Mouse (Mus musculus) neural tube, embryonic 12.5 days (tissue): ENCODE data around the gene Ddx21. TPM values are rescaled to one million over a fixed set of nuclear protein-coding genes. Genes with fewer than 3 reads are reported as not detected.
A peak's percentile ranks its signal among the peaks of the same experiment; 100 is the strongest.
"Not testable (repeated sequence)": the region's sequence is repeated elsewhere in the genome, so short reads cannot be mapped to it uniquely, and the experiment has no call there.

Source experiments
- ATAC-seq: fragments of 200-750 bp; cut with Nextera tagmentation; 2 replicates; pipeline ENCODE4 v1.8.0; 2017; ENCODE audit warnings: low read depth, mild to moderate bottlenecking, moderate TSS enrichment, moderate library complexity; ENCODE audit not compliant: low FRiP score
- H3K27ac ChIP-seq: fragments of 300-500 bp; sonication (generic); 2 replicates; pipeline ENCODE4 v1.5.1; 2016
- H3K27me3 ChIP-seq: fragments of 300-500 bp; sonication (generic); replicated peaks from 2 replicates; pipeline ENCODE4 v1.6.1; 2016; ENCODE audit warnings: mild to moderate bottlenecking
- H3K36me3 ChIP-seq: fragments of 300-500 bp; sonication (generic); 2 replicates; pipeline ENCODE4 v1.6.1; 2016; ENCODE audit warnings: mild to moderate bottlenecking
- H3K4me1 ChIP-seq: fragments of 300-500 bp; sonication (generic); 2 replicates; pipeline ENCODE4 v1.6.1; 2016
- H3K4me2 ChIP-seq: fragments of 300-500 bp; sonication (generic); replicated peaks from 2 replicates; pipeline ENCODE4 v1.6.1; 2016; ENCODE audit warnings: mild to moderate bottlenecking
- H3K4me3 ChIP-seq: fragments of 300-500 bp; sonication (generic); 2 replicates; pipeline ENCODE4 v1.5.1; 2016
- H3K9ac ChIP-seq: fragments of 300-500 bp; sonication (generic); 2 replicates; pipeline ENCODE4 v1.6.1; 2016; ENCODE audit warnings: mild to moderate bottlenecking
- H3K9me3 ChIP-seq: fragments of 300-500 bp; sonication (generic); 2 replicates; pipeline ENCODE4 v1.6.1; 2016; ENCODE audit warnings: mild to moderate bottlenecking
- WGBS: fragments of 180-500 bp; shearing (Covaris S2); methylation state at CpG from one replicate; pipeline ENCODE4 v1.1.7; 2016; 5-methylcytosine and 5-hydroxymethylcytosine counted together
- polyA plus RNA-seq: library from polyadenylated mRNA; unstranded; fragments of >200 nt; fragmentation: Nextera tagmentation; extraction: Ambion mirVana; gene quantifications from 2 replicates; pipeline ENCODE4 v1.2.1, GENCODE M21; 2016

Ddx21 gene
- polyA plus RNA-seq, 1 experiment from 2014 or later: 23.8 TPM

GRCm38 (mm10) chr10:62588616-62589015 is 13.5 kb downstream of the Ddx21 start:
- H3K36me3 ChIP-seq: peaks cover 92% of the 10 kb centered on the region
- 87% methylated on average over 4 of the region's 4 CpGs for WGBS
- H3K9ac ChIP-seq: no peak overlapping the region
- H3K27me3 ChIP-seq: no peaks in the 10 kb centered on the region
- H3K4me3 ChIP-seq: no peak overlapping the region
- H3K4me2 ChIP-seq: no peak overlapping the region
- H3K27ac ChIP-seq: no peak overlapping the region
- ATAC-seq: no peak
- H3K9me3 ChIP-seq: no peaks in the 10 kb centered on the region
- no peaks in the 10 kb centered on the region for H3K4me1 ChIP-seq

- Histone ChIP-seq H3K36me3 (peaks cover 79% of the 10 kb centered on the region), H3K4me1 (peaks cover 3% of the 10 kb centered on the region; the same call in 1 of the 2 replicates), H3K27ac (no peak overlapping the region), H3K27me3 (no peaks in the 10 kb centered on the region), H3K4me2 (no peak overlapping the region), H3K9me3 (no peaks in the 10 kb centered on the region), H3K4me3 (no peak overlapping the region), H3K9ac (no peak overlapping the region)
- WGBS: 96% methylated on average over 1 of the region's 1 CpGs
- no peak for ATAC-seq
Measured at GRCm38 (mm10) chr10:62583245-62583644, 18.8 kb downstream of the Ddx21 start.

GRCm38 (mm10) chr10:62582701-62583100 is 19.4 kb downstream of the Ddx21 start:
- Histone ChIP-seq H3K27ac (no peak overlapping the region), H3K4me1 (peaks cover 4% of the 10 kb centered on the region), H3K9ac (no peak overlapping the region), H3K9me3 (no peaks in the 10 kb centered on the region), H3K36me3 (peaks cover 73% of the 10 kb centered on the region), H3K4me2 (no peak overlapping the region), H3K4me3 (no peak overlapping the region), H3K27me3 (no peaks in the 10 kb centered on the region)
- ATAC-seq: no peak
- WGBS: 86% methylated on average over 7 of the region's 7 CpGs

GRCm38 (mm10) chr10:62582263-62582662 is 19.8 kb downstream of the Ddx21 start:
- no peaks in the 10 kb centered on the region for H3K9me3 ChIP-seq
- no peak for ATAC-seq
- H3K4me3 ChIP-seq: no peak overlapping the region
- peaks cover 70% of the 10 kb centered on the region for H3K36me3 ChIP-seq
- H3K4me1 ChIP-seq: peaks cover 8% of the 10 kb centered on the region
- no peaks in the 10 kb centered on the region for H3K27me3 ChIP-seq
- no peak overlapping the region for H3K9ac ChIP-seq
- no peak overlapping the region for H3K4me2 ChIP-seq
- H3K27ac ChIP-seq: no peak overlapping the region
- WGBS: 92% methylated on average over 17 of the region's 17 CpGs

GRCm38 (mm10) chr10:62579129-62579528 is 23.0 kb downstream of the Ddx21 start:
- H3K4me2 ChIP-seq, H3K27ac ChIP-seq: not testable (repeated sequence)
- 88% methylated on average over 12 of the region's 13 CpGs for WGBS

GRCm38 (mm10) chr10:62578338-62579100 is 23.6 kb downstream of the Ddx21 start, which contains the start of gene Kif1bp:
Gene Kif1bp, minus strand, starts transcription at chr10:62578457.
- peaks cover 54% of the 10 kb centered on the region for H3K36me3 ChIP-seq
- H3K4me3 ChIP-seq: peak within 1 kb of the TSS; percentile 97
- H3K4me1 ChIP-seq: peaks cover 16% of the 10 kb centered on the region
- H3K9me3 ChIP-seq: no peaks in the 10 kb centered on the region
- peak within 1 kb of the TSS; percentile 93 for H3K4me2 ChIP-seq
- ATAC-seq: peak; percentile 100
- peak within 1 kb of the TSS; percentile 57; the same call in 1 of the 2 replicates for H3K27ac ChIP-seq
- WGBS: 6% methylated on average over 33 of the region's 33 CpGs
- H3K27me3 ChIP-seq: no peaks in the 10 kb centered on the region
- H3K9ac ChIP-seq: peak within 1 kb of the TSS; percentile 88

More at GRCm38 (mm10) chr10:62579129-62579528, 23.0 kb downstream of the Ddx21 start:
- H3K9ac ChIP-seq, ATAC-seq, H3K4me3 ChIP-seq, H3K9me3 ChIP-seq, H3K27me3 ChIP-seq: not testable (repeated sequence)
- peaks cover 54% of the 10 kb centered on the region for H3K36me3 ChIP-seq
- peaks cover 16% of the 10 kb centered on the region for H3K4me1 ChIP-seq

GRCm38 (mm10) chr10:62577673-62578337 is 24.3 kb downstream of the Ddx21 start:
- 2% methylated on average over 54 of the region's 54 CpGs for WGBS
- ATAC-seq: peak; percentile 79
- H3K9ac ChIP-seq: peak overlapping the region; percentile 88

GRCm38 (mm10) chr10:62575001-62575400 is 27.1 kb downstream of the Ddx21 start:
- 91% methylated on average over 13 of the region's 13 CpGs for WGBS
- Histone ChIP-seq H3K4me1 (peaks cover 16% of the 10 kb centered on the region), H3K36me3 (peaks cover 40% of the 10 kb centered on the region), H3K4me3 (no peak overlapping the region), H3K9me3 (no peaks in the 10 kb centered on the region), H3K9ac (no peak overlapping the region), H3K27me3 (no peaks in the 10 kb centered on the region), H3K4me2 (no peak overlapping the region), H3K27ac (no peak overlapping the region)
- no peak for ATAC-seq

More at GRCm38 (mm10) chr10:62577673-62578337, 24.3 kb downstream of the Ddx21 start:
- Histone ChIP-seq H3K36me3 (peaks cover 54% of the 10 kb centered on the region), H3K4me1 (peaks cover 16% of the 10 kb centered on the region), H3K27ac (peak overlapping the region; percentile 57; the same call in 1 of the 2 replicates), H3K9me3 (no peaks in the 10 kb centered on the region), H3K4me2 (peak overlapping the region; percentile 93), H3K4me3 (peak overlapping the region; percentile 97), H3K27me3 (no peaks in the 10 kb centered on the region)

GRCm38 (mm10) chr10:62570126-62570871 is 31.8 kb downstream of the Ddx21 start:
- H3K9ac ChIP-seq: no peak overlapping the region
- peaks cover 76% of the 10 kb centered on the region for H3K36me3 ChIP-seq
- H3K4me2 ChIP-seq: no peak overlapping the region
- H3K9me3 ChIP-seq: no peaks in the 10 kb centered on the region
- no peak overlapping the region for H3K27ac ChIP-seq
- ATAC-seq: no peak
- 94% methylated on average over 7 of the region's 7 CpGs for WGBS
- no peaks in the 10 kb centered on the region for H3K27me3 ChIP-seq
- H3K4me3 ChIP-seq: no peak overlapping the region
- no peaks in the 10 kb centered on the region for H3K4me1 ChIP-seq

- Histone ChIP-seq H3K4me3 (no peak overlapping the region), H3K9ac (no peak overlapping the region), H3K9me3 (no peaks in the 10 kb centered on the region), H3K36me3 (peaks cover 77% of the 10 kb centered on the region), H3K27me3 (no peaks in the 10 kb centered on the region), H3K27ac (no peak overlapping the region), H3K4me1 (no peaks in the 10 kb centered on the region), H3K4me2 (no peak overlapping the region)
- 93% methylated on average over 4 of the region's 4 CpGs for WGBS
- no peak for ATAC-seq
Measured at GRCm38 (mm10) chr10:62568861-62569260, 33.2 kb downstream of the Ddx21 start.

- no peak overlapping the region for H3K4me3 ChIP-seq
- H3K4me1 ChIP-seq: no peaks in the 10 kb centered on the region
- no peak for ATAC-seq
- H3K9ac ChIP-seq: no peak overlapping the region
- no peaks in the 10 kb centered on the region for H3K27me3 ChIP-seq
- WGBS: 88% methylated on average over 1 of the region's 1 CpGs
- peaks cover 57% of the 10 kb centered on the region for H3K36me3 ChIP-seq
- H3K27ac ChIP-seq: no peak overlapping the region
- no peak overlapping the region for H3K4me2 ChIP-seq
- no peaks in the 10 kb centered on the region for H3K9me3 ChIP-seq
Measured at GRCm38 (mm10) chr10:62557736-62558135, 44.3 kb downstream of the Ddx21 start.

- Histone ChIP-seq H3K4me1 (no peaks in the 10 kb centered on the region), H3K27me3 (no peaks in the 10 kb centered on the region), H3K4me3 (no peak overlapping the region), H3K9ac (no peak overlapping the region), H3K27ac (no peak overlapping the region), H3K9me3 (no peaks in the 10 kb centered on the region), H3K4me2 (no peak overlapping the region), H3K36me3 (peaks cover 46% of the 10 kb centered on the region)
- WGBS: 93% methylated on average over 6 of the region's 6 CpGs
- no peak for ATAC-seq
Measured at GRCm38 (mm10) chr10:62556558-62556901, 45.6 kb downstream of the Ddx21 start.
